Mouse (Mus musculus) retina, postnatal 1 day (tissue): ENCODE results near the gene Cdc42bpg.

Experiments
- DNase-seq: peaks from one replicate; pipeline ENCODE4 v3.0.0-alpha.2; 2012

Gene Cdc42bpg

GRCm38 (mm10) chr19:6306137-6306551, at the start of gene Cdc42bpg:
TSS of gene Cdc42bpg (plus strand) at chr19:6306456.
- peak; percentile 86 for DNase-seq

- peak; percentile 67 for DNase-seq
These were observed 45.8 kb upstream of the Cdc42bpg start for GRCm38 (mm10) chr19:6260428-6260827.

- DNase-seq = no peak
These were observed 45.3 kb upstream of the Cdc42bpg start for GRCm38 (mm10) chr19:6260946-6261345.

GRCm38 (mm10) chr19:6261379-6261778, 44.9 kb upstream of the Cdc42bpg start:
- DNase-seq = no peak

GRCm38 (mm10) chr19:6262222-6262621, 44.0 kb upstream of the Cdc42bpg start:
- peak; percentile 78 for DNase-seq

- no peak for DNase-seq
These were observed 43.3 kb upstream of the Cdc42bpg start for GRCm38 (mm10) chr19:6262839-6263433.

- no peak for DNase-seq
These were observed 42.1 kb upstream of the Cdc42bpg start for GRCm38 (mm10) chr19:6264200-6264599.

GRCm38 (mm10) chr19:6264945-6265344, 41.3 kb upstream of the Cdc42bpg start:
- DNase-seq = no peak

GRCm38 (mm10) chr19:6265727-6266182, 40.5 kb upstream of the Cdc42bpg start:
- DNase-seq = no peak

GRCm38 (mm10) chr19:6267306-6268169, 38.7 kb upstream of the Cdc42bpg start:
- no peak for DNase-seq

GRCm38 (mm10) chr19:6268170-6268528, 38.1 kb upstream of the Cdc42bpg start:
- peak; percentile 91 for DNase-seq

- DNase-seq = no peak
These were observed 37.6 kb upstream of the Cdc42bpg start for GRCm38 (mm10) chr19:6268670-6269132.

- DNase-seq = no peak
These were observed 36.3 kb upstream of the Cdc42bpg start for GRCm38 (mm10) chr19:6269798-6270475.

- DNase-seq = no peak
These were observed 35.6 kb upstream of the Cdc42bpg start for GRCm38 (mm10) chr19:6270661-6271060.

GRCm38 (mm10) chr19:6271206-6271605, 35.0 kb upstream of the Cdc42bpg start:
- DNase-seq = no peak

- DNase-seq = no peak
These were observed 34.2 kb upstream of the Cdc42bpg start for GRCm38 (mm10) chr19:6272053-6272452.

- no peak for DNase-seq
These were observed 33.5 kb upstream of the Cdc42bpg start for GRCm38 (mm10) chr19:6272738-6273137.

- no peak for DNase-seq
These were observed 32.7 kb upstream of the Cdc42bpg start for GRCm38 (mm10) chr19:6273592-6273991.

- no peak for DNase-seq
These were observed 32.2 kb upstream of the Cdc42bpg start for GRCm38 (mm10) chr19:6273998-6274608.

- no peak for DNase-seq
These were observed 30.4 kb upstream of the Cdc42bpg start for GRCm38 (mm10) chr19:6275740-6276389.

GRCm38 (mm10) chr19:6276426-6277421, 29.5 kb upstream of the Cdc42bpg start, which contains the start of gene Ehd1:
TSS of gene Ehd1 (plus strand) at chr19:6276725.
- DNase-seq = peak; percentile 99
